Mouse (Mus musculus) embryonic fibroblast, embryonic 13.5 days (primary cell): ENCODE measurements at regions not wholly inside any gene's neighbourhood (a gene's known extent, or its start where the extent isn't known, plus 50 kb on each side); places are given as distances from the start of the nearest gene placed in this dataset.

ENCODE experiments used
- CTCF ChIP-seq: IDR thresholded peaks from 2 replicates; pipeline ENCODE4 v1.5.1; 2011; ENCODE audit warnings: mild to moderate bottlenecking, control low read depth, low read length, moderate library complexity, borderline replicate concordance; ENCODE audit not compliant: insufficient read depth
- POLR2A ChIP-seq: IDR thresholded peaks from 2 replicates; pipeline ENCODE4 v1.6.1; 2011; ENCODE audit warnings: low read depth, mild to moderate bottlenecking, control low read depth, low read length, moderate library complexity

- TF ChIP-seq CTCF: no peak
- no peak for TF ChIP-seq POLR2A
Observed at GRCm38 (mm10) chr3:70216096-70216495, 208.7 kb downstream of the Otol1 start.
